Mouse (Mus musculus) midbrain, postnatal 0 days (tissue): ENCODE measurements around the gene Nmi. TPM values are rescaled to one million over a fixed set of nuclear protein-coding genes. Genes with fewer than 3 reads are reported as not detected.

Source experiments
- ATAC-seq: fragments of 200-750 bp; cut with Nextera tagmentation; 2 replicates; pipeline ENCODE4 v1.8.0; 2017; ENCODE audit warnings: moderate number of reproducible peaks, mild to moderate bottlenecking, moderate TSS enrichment, moderate library complexity; ENCODE audit not compliant: low FRiP score
- DNase-seq: peaks from one replicate; pipeline ENCODE4 v3.0.0-alpha.2; 2015; ENCODE audit warnings: low spot score
- H3K27ac ChIP-seq: fragments of 300-500 bp; sonication (generic); 2 replicates; pipeline ENCODE4 v1.5.1; 2014; ENCODE audit warnings: low read depth, mild to moderate bottlenecking, low read length, mixed read lengths
- H3K27me3 ChIP-seq: fragments of 300-500 bp; sonication (generic); 2 replicates; pipeline ENCODE4 v1.6.1; 2014; ENCODE audit warnings: low read length, control low read depth, mixed read lengths; ENCODE audit not compliant: insufficient read depth
- H3K36me3 ChIP-seq: fragments of 300-500 bp; sonication (generic); 2 replicates; pipeline ENCODE4 v1.6.1; 2014; ENCODE audit warnings: low read length, control low read depth, mixed read lengths; ENCODE audit not compliant: insufficient read depth
- H3K4me1 ChIP-seq: fragments of 300-500 bp; sonication (generic); 2 replicates; pipeline ENCODE4 v1.6.1; 2014; ENCODE audit warnings: mild to moderate bottlenecking, control low read depth, antibody characterized with exemption, low read length, mixed read lengths; ENCODE audit not compliant: insufficient read depth
- H3K4me2 ChIP-seq: fragments of 300-500 bp; sonication (generic); 2 replicates; pipeline ENCODE4 v1.6.1; 2014; ENCODE audit warnings: low read depth, mild to moderate bottlenecking, low read length, mixed read lengths; ENCODE audit not compliant: poor library complexity, severe bottlenecking
- H3K4me3 ChIP-seq: fragments of 300-500 bp; sonication (generic); 2 replicates; pipeline ENCODE4 v1.5.1; 2014; ENCODE audit warnings: low read depth, mild to moderate bottlenecking, low read length, moderate library complexity
- H3K9ac ChIP-seq: fragments of 300-500 bp; sonication (generic); replicated peaks from 2 replicates; pipeline ENCODE4 v1.6.1; 2014; ENCODE audit warnings: mild to moderate bottlenecking, low read length, moderate library complexity, mixed read lengths; ENCODE audit not compliant: poor library complexity, severe bottlenecking
- H3K9me3 ChIP-seq: fragments of 300-500 bp; sonication (generic); 2 replicates; pipeline ENCODE4 v1.6.1; 2016; ENCODE audit warnings: low read length, control low read depth
- CTCF ChIP-seq: IDR thresholded peaks from 2 replicates; pipeline ENCODE4 v1.5.1; 2016; ENCODE audit warnings: antibody characterized with exemption, mild to moderate bottlenecking
- WGBS: fragments of 180-500 bp; shearing (Covaris S2); extraction: QIAGEN DNeasy Blood & Tissue Kit; methylation state at CpG from one replicate; pipeline ENCODE4 v1.1.7; 2014; 5-methylcytosine and 5-hydroxymethylcytosine counted together
- polyA plus RNA-seq: library from polyadenylated mRNA; unstranded; fragments of >200 nt; fragmentation: Nextera tagmentation; extraction: Ambion mirVana; gene quantifications from 2 replicates; pipeline ENCODE4 v1.2.1, GENCODE M21; 2015
- total RNA-seq: library from RNA; depleted of rRNA; stranded (reverse); fragments of >200 nt; gene quantifications from 2 replicates; pipeline ENCODE4 v1.2.3, GENCODE M21; 2014

Nmi gene
- total and polyA plus RNA-seq, 2 experiments from 2014 or later, result 1.8 to 6.5 TPM

DNA sequence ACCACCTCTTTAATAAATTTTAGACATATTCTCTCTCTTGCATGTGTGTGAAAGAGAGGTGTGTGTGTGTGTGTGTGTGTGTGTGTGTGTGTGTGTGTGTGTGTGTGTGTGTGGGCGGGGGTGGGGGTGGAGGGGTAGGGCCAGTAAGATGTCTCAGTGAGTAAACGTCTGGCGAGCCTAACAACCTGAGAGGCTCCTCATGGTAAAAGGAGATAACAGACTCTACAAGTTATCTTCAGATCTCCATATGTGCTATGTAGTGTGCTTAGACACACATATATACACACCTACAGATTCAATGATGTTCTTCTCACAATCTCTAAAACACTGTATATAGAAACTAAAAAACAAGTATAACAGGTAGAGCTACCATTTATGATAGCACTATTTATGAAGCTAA, 34.5 kb downstream of the Nmi start:
- H3K36me3 ChIP-seq, result no peaks in the 10 kb centered on the region
- no peak for DNase-seq
- 80% methylated on average over 3 of the region's 3 CpGs for WGBS
- no peaks in the 10 kb centered on the region for H3K27me3 ChIP-seq
- TF ChIP-seq CTCF, result no peak
- H3K4me2 ChIP-seq, result no peak overlapping the region
- H3K9ac ChIP-seq, result no peak overlapping the region
- no peaks in the 10 kb centered on the region for H3K9me3 ChIP-seq
- ATAC-seq, result no peak
- no peak overlapping the region for H3K27ac ChIP-seq
- no peak overlapping the region for H3K4me3 ChIP-seq
- H3K4me1 ChIP-seq, result no peaks in the 10 kb centered on the region

DNA sequence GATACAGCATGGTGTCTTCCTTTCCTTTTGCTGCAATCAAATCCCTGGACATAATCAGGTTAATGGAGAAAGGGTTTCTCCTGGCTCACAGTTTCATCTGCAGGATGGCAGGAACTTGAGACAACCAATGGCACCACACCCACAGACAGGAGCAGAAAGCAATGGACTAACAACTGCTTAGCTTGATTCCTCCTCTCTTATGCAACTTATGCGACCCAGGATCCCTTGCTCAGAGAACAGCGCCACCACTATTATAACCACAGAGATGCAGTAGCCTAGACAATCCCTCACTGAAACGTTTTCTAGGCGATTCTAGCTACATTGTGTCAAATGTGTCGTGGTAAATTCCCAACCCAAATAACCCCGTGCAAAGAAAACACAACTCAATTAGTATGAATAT, 36.3 kb downstream of the Nmi start:
- Histone ChIP-seq H3K9ac (no peak overlapping the region), H3K4me3 (no peak overlapping the region), H3K4me2 (no peak overlapping the region), H3K27ac (no peak overlapping the region), H3K9me3 (no peaks in the 10 kb centered on the region), H3K36me3 (no peaks in the 10 kb centered on the region), H3K4me1 (no peaks in the 10 kb centered on the region), H3K27me3 (no peaks in the 10 kb centered on the region)
- ATAC-seq (no peak), DNase-seq (no peak)
- peak; percentile 5; the same call in 1 of the 2 replicates for TF ChIP-seq CTCF
- WGBS, result 73% methylated on average over 6 of the region's 6 CpGs

DNA sequence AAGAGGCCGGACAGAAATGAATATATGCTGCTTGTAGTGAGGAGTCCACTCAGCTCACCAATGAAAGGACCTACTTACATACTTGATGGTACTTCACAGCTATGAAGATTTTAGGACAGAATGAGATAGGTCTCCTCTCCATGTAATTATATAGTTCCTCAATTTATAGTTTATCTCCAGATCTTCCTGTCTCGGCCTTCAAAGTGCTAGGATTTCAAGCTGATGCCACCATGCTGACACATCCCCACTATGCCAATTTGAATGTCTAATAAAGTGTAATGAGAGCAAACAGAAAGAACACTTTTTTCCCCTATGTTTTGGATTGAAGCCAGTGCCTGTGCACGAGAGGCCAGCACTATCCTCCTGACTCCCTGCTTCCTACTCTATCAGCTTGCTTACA, 36.7 kb downstream of the Nmi start:
- no peaks in the 10 kb centered on the region for H3K27me3 ChIP-seq
- H3K4me3 ChIP-seq, result no peak overlapping the region
- ATAC-seq, result no peak
- no peak for TF ChIP-seq CTCF
- H3K36me3 ChIP-seq, result no peaks in the 10 kb centered on the region
- H3K27ac ChIP-seq, result no peak overlapping the region
- no peak overlapping the region for H3K9ac ChIP-seq
- no peak for DNase-seq
- WGBS, result 81% methylated on average over 3 of the region's 3 CpGs
- H3K9me3 ChIP-seq, result no peaks in the 10 kb centered on the region
- no peaks in the 10 kb centered on the region for H3K4me1 ChIP-seq
- H3K4me2 ChIP-seq, result no peak overlapping the region

DNA sequence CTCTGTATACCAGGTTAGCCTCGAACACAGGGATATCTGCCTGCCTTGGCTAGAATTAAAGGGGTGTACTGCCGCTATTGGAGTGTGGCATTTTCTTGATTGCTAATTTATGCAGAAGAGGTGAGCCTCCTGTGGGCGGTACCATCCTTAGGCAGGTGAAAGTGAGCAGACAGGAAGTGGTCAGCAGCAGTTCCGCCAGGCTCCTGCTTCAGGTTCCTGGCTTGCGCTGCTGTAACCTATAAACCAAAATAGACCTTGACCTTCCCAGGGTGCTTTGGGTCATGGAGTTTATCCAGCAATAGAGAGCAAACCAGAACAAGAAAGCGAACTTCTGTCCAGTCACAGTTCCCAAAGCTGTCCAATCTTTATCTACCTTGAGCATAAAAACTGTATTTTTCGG, 37.4 kb downstream of the Nmi start:
- WGBS, result 96% methylated on average over 7 of the region's 7 CpGs
- DNase-seq (no peak), ATAC-seq (no peak)
- no peaks in the 10 kb centered on the region for H3K4me1 ChIP-seq
- no peaks in the 10 kb centered on the region for H3K36me3 ChIP-seq
- H3K27me3 ChIP-seq, result no peaks in the 10 kb centered on the region
- H3K4me3 ChIP-seq, result no peak overlapping the region
- no peak for TF ChIP-seq CTCF
- H3K9ac ChIP-seq, result no peak overlapping the region
- no peak overlapping the region for H3K27ac ChIP-seq
- no peak overlapping the region for H3K4me2 ChIP-seq
- H3K9me3 ChIP-seq, result no peaks in the 10 kb centered on the region

GRCm38 (mm10) chr2:51934574-51935334, 38.5 kb downstream of the Nmi start, which contains the start of gene Rbm43:
Gene Rbm43 (minus strand): TSS chr2:51935163.
- peak; percentile 76 for DNase-seq
- TF ChIP-seq CTCF, result peak; percentile 70
- peak; percentile 88 for ATAC-seq
- no peaks in the 10 kb centered on the region for H3K27me3 ChIP-seq
- peak within 1 kb of the TSS; percentile 60 for H3K9ac ChIP-seq
- peak within 1 kb of the TSS; percentile 75 for H3K4me2 ChIP-seq
- no peaks in the 10 kb centered on the region for H3K9me3 ChIP-seq
- H3K27ac ChIP-seq, result peak within 1 kb of the TSS; percentile 38; the same call in 1 of the 2 replicates
- H3K36me3 ChIP-seq, result no peaks in the 10 kb centered on the region
- H3K4me3 ChIP-seq, result peak within 1 kb of the TSS; percentile 51
- no peaks in the 10 kb centered on the region for H3K4me1 ChIP-seq
- WGBS, result 2% methylated on average over 48 of the region's 48 CpGs

GRCm38 (mm10) chr2:51933341-51934134, 39.8 kb downstream of the Nmi start:
- WGBS, result 69% methylated on average over 11 of the region's 12 CpGs
- Histone ChIP-seq H3K36me3 (no peaks in the 10 kb centered on the region), H3K9ac (no peak overlapping the region), H3K27me3 (no peaks in the 10 kb centered on the region), H3K4me2 (peak overlapping the region; percentile 75; the same call in 1 of the 2 replicates), H3K9me3 (no peaks in the 10 kb centered on the region), H3K4me1 (no peaks in the 10 kb centered on the region), H3K27ac (no peak overlapping the region), H3K4me3 (no peak overlapping the region)
- no peak for TF ChIP-seq CTCF
- DNase-seq (no peak), ATAC-seq (no peak)
